Mouse (Mus musculus) gastrocnemius, postnatal 10 days (tissue): ENCODE measurements at regions not wholly inside any gene's neighbourhood (a gene's known extent, or its start where the extent isn't known, plus 50 kb on each side); places are given as distances from the start of the nearest gene placed in this dataset.

Experiments
- DNase-seq: peaks from one replicate; pipeline ENCODE4 v3.0.0; 2021; ENCODE audit warnings: mixed read lengths

GRCm38 (mm10) chr19:56102454-56103080, 184.4 kb upstream of the Habp2 start:
- DNase-seq: no peak

DNA sequence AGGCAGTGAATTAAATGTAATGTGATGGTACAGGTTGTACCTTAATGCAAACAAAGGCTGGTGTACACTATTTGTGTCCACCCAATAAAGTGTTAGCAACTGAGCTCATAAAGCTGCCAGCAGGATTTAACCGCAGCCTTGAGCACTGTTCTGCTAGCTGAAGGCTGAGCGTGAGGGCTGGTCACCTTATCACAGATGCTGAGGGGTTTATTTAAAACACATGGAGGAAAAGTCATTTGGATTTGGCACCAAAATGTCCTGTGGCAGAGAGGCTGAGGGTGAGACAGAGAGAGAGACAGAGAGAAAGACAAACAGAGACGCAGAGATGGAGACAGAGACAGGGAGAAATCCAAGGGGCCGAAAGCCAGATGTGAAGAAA, 181.9 kb upstream of the Habp2 start:
- no peak for DNase-seq

DNA sequence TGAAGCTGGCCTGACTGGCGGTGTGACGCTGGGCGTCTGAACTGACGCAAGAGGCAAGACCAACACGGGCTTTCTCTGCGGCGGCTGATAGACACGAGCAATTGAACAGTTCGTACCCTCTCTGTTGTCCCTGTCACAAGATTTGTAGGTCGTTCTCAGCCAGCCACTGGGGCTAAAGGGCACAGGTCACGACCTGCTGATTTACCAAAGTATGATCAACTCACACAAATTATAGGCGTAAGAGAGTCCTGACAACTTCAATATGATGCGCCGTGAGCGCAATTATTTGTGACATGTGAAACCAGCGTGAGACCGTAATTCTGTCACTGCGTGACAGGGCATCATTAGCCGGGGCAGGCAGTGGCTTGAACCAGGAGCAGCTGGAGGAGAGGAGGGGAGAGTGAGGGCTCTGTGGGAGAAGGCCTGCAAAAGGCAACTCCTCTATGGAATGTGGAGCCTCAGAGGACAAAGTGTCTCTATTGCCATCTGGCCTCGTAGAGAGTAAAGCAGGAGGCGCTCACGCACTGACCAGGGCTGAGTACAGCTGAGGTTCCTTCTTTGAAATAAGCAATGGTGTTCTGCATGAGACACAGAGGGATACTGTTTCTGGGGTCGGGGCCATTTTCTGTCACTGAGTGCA, 181.4 kb upstream of the Habp2 start:
- DNase-seq: no peak

- DNase-seq: no peak
Observed at GRCm38 (mm10) chr19:56108796-56109195, 178.1 kb upstream of the Habp2 start.

GRCm38 (mm10) chr19:56115552-56116284, 171.2 kb upstream of the Habp2 start:
- DNase-seq: no peak

GRCm38 (mm10) chr19:56116285-56116680, 170.7 kb upstream of the Habp2 start:
- DNase-seq: no peak

GRCm38 (mm10) chr19:56120723-56121122, 166.2 kb upstream of the Habp2 start:
- no peak for DNase-seq

DNA sequence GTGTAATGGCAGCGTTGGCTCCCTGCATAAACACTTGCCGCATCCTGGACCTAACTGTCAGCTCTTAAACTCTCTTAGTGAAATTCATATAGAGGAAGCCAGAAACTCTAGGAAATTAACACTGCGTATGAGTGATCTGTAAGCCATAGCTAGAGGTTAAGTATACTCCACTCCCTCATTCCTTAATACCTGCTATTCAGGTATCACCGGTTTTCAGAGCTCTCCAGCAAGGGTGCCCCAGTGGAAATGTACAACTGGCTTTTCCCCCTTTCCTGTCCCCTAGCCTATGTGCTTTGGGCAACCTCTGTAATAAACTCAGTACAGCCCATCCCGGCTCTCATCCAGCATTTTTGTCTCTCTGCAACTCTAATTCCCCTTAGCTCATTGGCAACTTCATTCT, 164.8 kb upstream of the Habp2 start:
- DNase-seq: no peak

DNA sequence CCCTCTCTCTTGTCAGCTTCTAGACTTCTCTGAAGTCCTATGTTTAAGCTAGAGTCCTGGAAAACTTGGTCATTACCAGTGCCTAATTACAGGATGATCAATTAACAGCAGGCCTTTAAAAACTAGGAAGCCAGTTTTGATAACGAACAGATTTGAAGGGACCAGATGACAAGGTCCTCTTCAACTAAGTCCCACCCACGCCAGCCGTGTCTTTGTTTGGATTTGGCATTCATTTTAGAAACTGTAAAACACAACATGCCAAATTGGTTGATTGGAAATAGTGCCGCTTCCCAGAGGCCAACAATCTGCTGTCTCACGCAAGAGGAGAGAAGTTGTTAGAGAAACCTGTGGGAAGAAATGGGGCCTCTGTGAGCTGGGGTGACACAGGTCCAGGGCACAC, 155.4 kb upstream of the Habp2 start:
- no peak for DNase-seq

GRCm38 (mm10) chr19:56132911-56133562, 153.9 kb upstream of the Habp2 start:
- DNase-seq: no peak

DNA sequence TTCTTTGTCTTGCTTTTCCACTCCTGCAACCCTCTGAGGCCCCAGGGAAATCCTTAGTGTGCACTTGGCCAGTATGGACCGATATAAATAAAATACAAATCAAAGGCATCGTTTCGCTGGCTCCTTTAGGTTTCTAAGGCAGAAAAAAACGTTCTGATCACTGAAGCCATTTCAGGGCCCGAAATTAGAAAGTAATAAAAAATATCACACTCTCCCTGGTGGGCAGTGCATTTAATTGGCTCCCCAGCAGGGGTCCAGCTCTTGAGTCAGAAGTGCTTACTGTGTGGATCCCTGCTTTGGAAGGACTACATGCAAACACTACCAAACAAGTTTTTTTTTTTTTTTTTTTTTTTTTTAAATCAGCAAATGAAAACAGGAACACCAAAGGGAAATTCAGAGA, 153.4 kb upstream of the Habp2 start:
- DNase-seq: no peak

DNA sequence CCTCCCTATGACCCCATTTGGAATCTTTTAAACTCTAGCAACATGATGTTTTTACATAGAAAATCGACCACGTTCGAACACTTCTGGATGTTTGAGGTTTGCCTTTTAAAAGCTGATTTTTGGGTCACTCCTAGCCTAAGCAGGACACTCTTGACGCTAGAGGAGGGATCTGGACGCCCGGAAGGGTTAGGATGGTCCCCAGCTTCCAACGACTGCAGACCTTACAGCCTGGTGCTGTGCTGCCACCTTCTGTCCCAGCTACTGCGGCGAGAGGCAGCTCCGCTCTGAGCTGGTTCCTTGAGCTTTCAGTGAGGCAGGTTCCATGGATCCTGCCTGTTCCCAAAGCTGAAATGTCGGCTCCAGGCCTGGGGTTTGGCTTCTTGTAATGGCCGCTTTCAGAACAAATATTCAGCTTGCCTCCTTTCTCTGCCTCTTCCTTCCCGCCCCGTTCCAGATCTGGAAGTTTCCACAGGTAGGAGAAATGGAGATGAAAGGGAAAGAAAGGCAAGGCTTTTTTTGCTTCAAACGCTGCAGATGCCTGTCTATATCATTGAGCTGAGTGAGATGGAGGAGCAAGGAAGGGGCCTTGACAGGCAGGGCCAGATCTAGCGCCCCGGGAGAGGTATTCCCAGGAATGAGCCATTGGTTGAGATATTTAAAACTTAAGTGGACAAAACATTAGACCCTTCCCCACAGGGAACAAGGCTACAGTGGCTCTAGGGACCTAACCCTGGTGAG, 152.7 kb upstream of the Habp2 start:
- peak; percentile 68 for DNase-seq

- DNase-seq: peak; percentile 50
Observed at GRCm38 (mm10) chr19:56135306-56135928, 151.5 kb upstream of the Habp2 start.

GRCm38 (mm10) chr19:56140540-56140939, 146.4 kb upstream of the Habp2 start:
- no peak for DNase-seq

DNA sequence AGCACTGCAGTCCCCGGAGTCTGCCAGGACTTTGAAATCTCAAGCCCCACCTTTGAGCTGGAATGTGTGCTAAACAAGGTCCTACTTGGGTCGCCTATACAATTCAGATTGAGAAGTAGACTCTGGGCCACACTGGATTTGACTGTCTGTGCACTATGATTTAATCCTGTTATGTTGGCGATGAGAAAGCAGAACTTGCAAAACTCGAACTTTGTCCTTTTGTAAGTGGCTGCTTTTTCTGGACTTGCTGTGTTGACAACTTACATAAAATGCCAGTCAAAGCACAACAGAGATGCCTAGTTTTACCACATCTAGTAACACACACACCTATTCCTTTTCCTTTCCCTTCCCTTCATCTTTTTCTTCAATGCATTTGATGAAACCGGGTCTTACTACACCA, 142.7 kb upstream of the Habp2 start:
- no peak for DNase-seq

DNA sequence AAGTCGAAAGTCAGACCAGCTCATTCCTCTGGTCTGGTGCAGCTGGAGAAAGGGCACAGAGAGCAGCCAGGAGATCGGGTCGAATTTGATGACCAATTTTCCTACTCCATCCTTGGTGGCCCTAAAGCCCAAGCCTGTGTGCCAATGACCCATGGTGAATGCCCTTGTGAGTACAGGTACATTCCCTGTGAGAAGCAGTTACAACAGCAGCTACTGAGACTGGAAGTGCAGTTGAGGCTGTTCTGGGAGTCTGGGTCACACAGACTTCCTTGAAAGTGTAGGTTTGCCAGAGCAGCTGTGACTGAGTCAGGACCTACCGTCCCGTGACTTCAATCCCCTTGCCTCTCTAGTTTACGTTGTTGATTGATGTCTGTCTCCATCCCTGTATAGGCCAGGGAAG, 129.8 kb upstream of the Habp2 start:
- no peak for DNase-seq

- peak; percentile 40 for DNase-seq
Observed at GRCm38 (mm10) chr19:56162156-56162555, 124.8 kb upstream of the Habp2 start.

GRCm38 (mm10) chr19:56169133-56169997, 117.6 kb upstream of the Habp2 start:
- no peak for DNase-seq

GRCm38 (mm10) chr19:56169998-56170274, 117.0 kb upstream of the Habp2 start:
- no peak for DNase-seq

DNA sequence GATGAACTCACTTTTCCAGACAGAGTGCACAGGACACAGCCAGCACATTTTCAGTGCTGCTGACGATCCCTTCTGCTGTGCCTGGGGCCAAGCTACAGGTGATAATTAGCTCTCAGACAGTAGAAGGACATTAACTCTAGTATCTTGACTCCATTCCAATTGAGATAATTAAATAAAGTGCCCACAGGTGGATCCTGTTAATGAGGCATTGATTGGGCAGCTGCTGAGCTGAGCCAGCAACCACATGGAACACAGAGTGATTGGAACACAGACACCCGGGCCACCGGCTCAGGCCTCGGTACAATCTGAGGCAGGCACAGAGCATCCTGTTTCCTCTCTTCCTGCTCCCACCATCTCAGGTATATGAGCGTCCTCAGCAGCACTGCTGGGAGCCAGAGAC, 114.5 kb upstream of the Habp2 start:
- DNase-seq: no peak

DNA sequence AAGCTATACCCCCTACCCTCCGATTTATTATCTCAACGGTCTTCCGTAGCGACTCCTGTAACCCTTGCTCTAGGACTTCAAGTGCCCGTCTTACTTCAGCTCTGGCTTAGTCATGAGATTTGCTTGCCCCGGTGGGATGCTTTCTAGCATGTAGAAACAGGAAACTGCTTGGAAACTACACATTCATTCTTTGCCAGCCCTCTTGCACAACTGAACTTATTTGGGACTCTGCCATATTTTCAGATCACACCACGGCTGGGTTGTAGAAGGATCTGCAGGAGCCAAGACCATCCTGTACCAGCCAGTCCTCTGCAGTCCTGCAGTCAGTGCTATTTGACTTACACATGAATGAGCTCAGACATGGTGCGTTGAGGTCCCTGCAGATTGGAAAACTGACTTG, 110.9 kb upstream of the Habp2 start:
- DNase-seq: no peak
